Mouse (Mus musculus) kidney, adult 2 months (tissue): ENCODE results near the gene Dctn1.

Experiments used
- CTCF ChIP-seq: fragments of 200-500 bp; conservative IDR thresholded peaks from 2 replicates; pipeline ENCODE4 v1.5.1; 2011; ENCODE audit warnings: low read depth, mild to moderate bottlenecking, control low read depth, low read length, moderate library complexity, mixed read lengths; ENCODE audit not compliant: insufficient read depth, insufficient read length
- POLR2A ChIP-seq: fragments of 200-500 bp; IDR thresholded peaks from one replicate; pipeline ENCODE4 v1.6.1; 2011; ENCODE audit warnings: low read depth, low read length, control low read depth

GRCm38 (mm10) chr6:83219814-83220213 is 54.1 kb downstream of the Dctn1 start, which contains the start of gene Slc4a5:
- TF ChIP-seq POLR2A (no peak), CTCF (no peak)
